Mouse (Mus musculus) MEL (cell line): Measurements from ENCODE around the gene Prlh. TPM values are rescaled to one million over a fixed set of nuclear protein-coding genes. Genes with fewer than 3 reads are reported as not detected.

Source experiments
- DNase-seq: peaks from one replicate; pipeline ENCODE4 v3.0.0; 2011; ENCODE audit warnings: low read depth, low spot score
- H3K27ac ChIP-seq: 2 replicates; pipeline ENCODE4 v1.5.1; 2012; ENCODE audit warnings: low read depth, mild to moderate bottlenecking, control low read depth, low read length, moderate library complexity; ENCODE audit not compliant: control insufficient read depth
- H3K27me3 ChIP-seq, 2 experiments: fragments of 150-350 bp in 1 of 2; sonication (generic) in 1 of 2; 2 replicates each; pipeline ENCODE4 v1.6.1; 2012; ENCODE audit warnings: low read length in 2 of 2, mild to moderate bottlenecking in 2 of 2, improper control_type of control experiment in 1 of 2, moderate library complexity in 1 of 2; ENCODE audit not compliant: insufficient read depth in 2 of 2, control insufficient read depth in 1 of 2
- H3K36me3 ChIP-seq, 2 experiments: 2 replicates each; pipeline ENCODE4 v1.6.1; 2012 to 2014; ENCODE audit warnings: low read length in 2 of 2, improper control_type of control experiment in 1 of 2, inconsistent platforms in 1 of 2, mild to moderate bottlenecking in 1 of 2; ENCODE audit not compliant: insufficient read depth in 2 of 2, control insufficient read depth in 1 of 2
- H3K4me1 ChIP-seq, 2 experiments: fragments of 150-350 bp in 1 of 2; sonication (generic) in 1 of 2; 2 replicates each; pipeline ENCODE4 v1.6.1; 2012; ENCODE audit warnings: low read length in 2 of 2, improper control_type of control experiment in 1 of 2, mild to moderate bottlenecking in 1 of 2; ENCODE audit not compliant: insufficient read depth in 2 of 2, control insufficient read depth in 1 of 2
- H3K4me3 ChIP-seq, 2 experiments: fragments of 150-350 bp in 1 of 2; sonication (generic) in 1 of 2; 2 replicates each; pipeline ENCODE4 v1.5.1; 2012; ENCODE audit warnings: low read depth in 2 of 2, low read length in 2 of 2, mild to moderate bottlenecking in 2 of 2, moderate library complexity in 2 of 2, control low read depth in 1 of 2, improper control_type of control experiment in 1 of 2; ENCODE audit not compliant: control insufficient read depth in 1 of 2, insufficient read depth in 1 of 2
- H3K79me2 ChIP-seq: 2 replicates; pipeline ENCODE4 v1.6.1; 2012; ENCODE audit warnings: mild to moderate bottlenecking, low read length, moderate library complexity; ENCODE audit not compliant: control insufficient read depth, poor library complexity, insufficient read depth
- H3K9ac ChIP-seq: 2 replicates; pipeline ENCODE4 v1.6.1; 2012; ENCODE audit warnings: low read depth, mild to moderate bottlenecking, control low read depth, low read length, moderate library complexity; ENCODE audit not compliant: control insufficient read depth, poor library complexity, severe bottlenecking
- H3K9me3 ChIP-seq: fragments of 150-350 bp; sonication (generic); replicated peaks from 2 replicates; pipeline ENCODE4 v1.6.1; 2012; ENCODE audit warnings: mild to moderate bottlenecking, low read length, improper control_type of control experiment, moderate library complexity; ENCODE audit not compliant: insufficient read depth
- BHLHE40 ChIP-seq: IDR thresholded peaks from 2 replicates; pipeline ENCODE4 v1.6.1; 2012; ENCODE audit warnings: low read depth, mild to moderate bottlenecking, inconsistent platforms, low read length, improper control_type of control experiment, borderline replicate concordance
- CTCF ChIP-seq, 3 experiments: IDR thresholded peaks in 2 of 3; conservative IDR thresholded peaks in 1 of 3; 2 replicates each; pipeline ENCODE4 v1.5.1; 2011 to 2012; ENCODE audit warnings: low read length in 3 of 3, low read depth in 2 of 3, mild to moderate bottlenecking in 2 of 3, improper control_type of control experiment in 1 of 3, inconsistent platforms in 1 of 3, mixed read lengths in 1 of 3, moderate library complexity in 1 of 3; ENCODE audit not compliant: control insufficient read depth in 1 of 3, insufficient read depth in 1 of 3, poor library complexity in 1 of 3, severe bottlenecking in 1 of 3
- EP300 ChIP-seq, 2 experiments: IDR thresholded peaks; 2 replicates each; pipeline ENCODE4 v1.6.1; 2011; ENCODE audit warnings: improper control_type of control experiment in 2 of 2, low read length in 2 of 2, low read depth in 1 of 2, mild to moderate bottlenecking in 1 of 2
- HCFC1 ChIP-seq: IDR thresholded peaks from 2 replicates; pipeline ENCODE4 v1.6.1; 2012; ENCODE audit warnings: low read depth, mild to moderate bottlenecking, inconsistent platforms, low read length, improper control_type of control experiment, moderate library complexity
- JUND ChIP-seq: IDR thresholded peaks from 2 replicates; pipeline ENCODE4 v1.6.1; 2011; ENCODE audit warnings: low read depth, mild to moderate bottlenecking, improper control_type of control experiment, low read length
- MAZ ChIP-seq: IDR thresholded peaks from 2 replicates; pipeline ENCODE4 v1.6.1; 2012; ENCODE audit warnings: low read depth, mild to moderate bottlenecking, inconsistent platforms, low read length, improper control_type of control experiment
- MXI1 ChIP-seq: IDR thresholded peaks from 2 replicates; pipeline ENCODE4 v1.6.1; 2011; ENCODE audit warnings: mild to moderate bottlenecking, low read depth, low read length, improper control_type of control experiment
- POLR2AphosphoS2 ChIP-seq: IDR thresholded peaks from 2 replicates; pipeline ENCODE4 v1.6.1; 2011; ENCODE audit warnings: low read length, improper control_type of control experiment
- RAD21 ChIP-seq: IDR thresholded peaks from 2 replicates; pipeline ENCODE4 v1.6.1; 2011; ENCODE audit warnings: mild to moderate bottlenecking, low read depth, low read length, improper control_type of control experiment
- SMC3 ChIP-seq: IDR thresholded peaks from 2 replicates; pipeline ENCODE4 v1.6.1; 2011; ENCODE audit warnings: low read depth, low read length, improper control_type of control experiment
- TAL1 ChIP-seq: IDR thresholded peaks from 2 replicates; pipeline ENCODE4 v1.6.1; 2012; ENCODE audit warnings: mild to moderate bottlenecking, inconsistent platforms, low read length, moderate library complexity, mixed read lengths
- ZC3H11A ChIP-seq: IDR thresholded peaks from 2 replicates; pipeline ENCODE4 v1.6.1; 2012; ENCODE audit warnings: low read depth, mild to moderate bottlenecking, inconsistent platforms, low read length, improper control_type of control experiment
- polyA plus RNA-seq, 2 experiments: library from polyadenylated mRNA; stranded (reverse) in 1 of 2; unstranded in 1 of 2; fragments of >175 nt in 1 of 2; fragments of >200 nt in 1 of 2; gene quantifications; 2 replicates each; pipeline versions ENCODE4 v1.2.1 to v1.2.4; 2012; ENCODE audit warnings: low replicate concordance in 2 of 2, low read depth in 1 of 2; ENCODE audit not compliant: insufficient read length in 2 of 2, insufficient read depth in 1 of 2, missing spikeins in 1 of 2
- total RNA-seq: library from RNA; depleted of rRNA; stranded (reverse); fragments of 300-350 nt; gene quantifications from 2 replicates; pipeline ENCODE4 v1.2.3, GENCODE M21; 2012

The Prlh gene
- total and polyA plus RNA-seq, 3 experiments, result not detected

DNA sequence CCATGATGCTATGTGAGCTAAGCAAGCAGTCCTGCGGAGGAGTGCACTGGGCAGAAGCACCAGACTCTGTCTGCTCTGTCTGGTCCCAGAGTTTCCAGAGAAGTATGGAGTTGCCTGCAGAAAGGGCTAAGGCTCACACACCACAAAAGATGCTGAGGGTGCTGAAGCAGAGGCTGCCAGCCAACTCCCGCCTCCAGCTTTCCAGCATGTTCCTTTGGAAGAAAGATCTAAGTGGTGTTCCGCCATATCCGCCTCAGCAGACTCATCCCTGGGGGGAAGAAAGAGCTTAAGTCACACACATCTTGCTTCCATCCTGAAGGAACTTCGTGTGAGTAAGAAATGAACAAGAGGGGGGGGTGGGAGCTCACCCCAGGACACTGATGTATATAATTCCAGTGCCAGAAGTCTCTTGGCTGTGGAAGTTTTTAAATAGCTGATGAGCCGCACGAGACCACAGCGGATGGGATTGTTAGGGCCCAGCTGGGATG lies 48.9 kb upstream of the Prlh start:
- Histone ChIP-seq H3K27me3 (no peaks in the 10 kb centered on the region), H3K9ac (no peak overlapping the region), H3K4me3 (no peak overlapping the region), H3K36me3 (no peaks in the 10 kb centered on the region), H3K79me2 (no peaks in the 10 kb centered on the region), H3K27ac (no peak overlapping the region), H3K4me1 (no peaks in the 10 kb centered on the region), H3K9me3 (no peaks in the 10 kb centered on the region)
- no peak for DNase-seq
- TF ChIP-seq MAZ (no peak), EP300 (IDR thresholded peaks at IDR 0.05; ENCODE audit: low read depth in 1 of 2, low read length in 2 of 2) (no peak)

DNA sequence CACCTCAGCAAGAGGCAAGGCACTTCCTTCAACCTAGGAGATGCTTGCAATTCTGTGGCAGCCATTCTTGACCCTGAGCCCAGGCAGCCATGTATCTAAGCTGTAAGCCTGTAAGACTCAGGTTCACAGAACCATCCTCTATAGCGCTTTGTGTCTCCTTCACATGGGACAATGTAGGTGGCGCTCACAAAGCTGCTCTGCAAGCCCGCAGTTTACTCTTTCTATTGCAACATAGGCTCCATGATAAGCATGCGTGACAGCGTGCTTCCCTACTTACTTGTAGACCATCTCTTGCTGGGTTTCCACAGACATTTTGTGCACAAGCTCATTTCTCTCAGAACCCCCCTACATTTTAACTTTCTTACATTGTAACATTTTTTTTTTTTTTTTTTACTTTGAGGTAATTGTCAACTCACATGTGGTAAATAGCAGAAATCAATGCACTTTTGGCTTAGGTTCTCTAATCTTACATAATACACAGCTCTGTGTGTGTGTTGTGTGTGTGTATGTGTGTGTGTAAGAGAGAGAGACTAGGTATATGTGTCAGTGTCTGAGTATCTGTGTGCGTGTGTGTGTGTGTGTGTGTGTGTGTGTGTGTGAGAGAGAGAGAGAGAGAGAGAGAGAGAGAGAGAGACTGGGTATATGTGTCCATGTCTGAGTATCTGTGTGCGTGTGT lies 48.0 kb upstream of the Prlh start:
- Histone ChIP-seq H3K27ac (no peak overlapping the region), H3K4me3 (no peak overlapping the region), H3K79me2 (no peaks in the 10 kb centered on the region), H3K9ac (no peak overlapping the region), H3K36me3 (no peaks in the 10 kb centered on the region), H3K9me3 (no peaks in the 10 kb centered on the region), H3K4me1 (no peaks in the 10 kb centered on the region), H3K27me3 (no peaks in the 10 kb centered on the region)
- DNase-seq, result no peak
- TF ChIP-seq BHLHE40, result no peak
- no peak for TF ChIP-seq TAL1
- TF ChIP-seq MXI1, result no peak
- TF ChIP-seq JUND, result no peak

DNA sequence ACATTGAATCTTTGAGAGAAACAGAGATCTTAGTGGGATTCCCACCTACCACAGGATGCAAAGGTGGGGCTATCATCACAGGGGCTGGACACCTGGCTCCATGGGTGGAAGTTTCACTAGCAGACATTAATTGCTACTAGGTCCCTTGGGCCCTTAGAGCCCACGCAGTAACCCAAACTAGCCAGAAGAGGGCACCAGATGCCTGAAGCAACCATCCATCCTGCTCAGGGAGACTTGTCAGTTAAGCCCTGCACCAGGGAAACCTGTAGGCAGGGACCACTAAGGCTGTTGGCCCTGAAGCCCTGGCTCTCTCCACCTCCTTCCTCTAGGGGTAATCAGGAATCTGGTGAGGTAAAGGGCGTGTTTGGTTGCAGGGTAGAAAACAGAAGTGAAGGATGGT lies 46.6 kb upstream of the Prlh start:
- H3K9ac ChIP-seq, result no peak overlapping the region
- no peak overlapping the region for H3K27ac ChIP-seq
- H3K36me3 ChIP-seq, result no peaks in the 10 kb centered on the region
- H3K27me3 ChIP-seq, result no peaks in the 10 kb centered on the region
- no peaks in the 10 kb centered on the region for H3K9me3 ChIP-seq
- no peak overlapping the region for H3K4me3 ChIP-seq
- H3K79me2 ChIP-seq, result no peaks in the 10 kb centered on the region
- H3K4me1 ChIP-seq, result no peaks in the 10 kb centered on the region
- TF ChIP-seq HCFC1 (no peak), ZC3H11A (peak; percentile 21; the same call in 1 of the 2 replicates), TAL1 (no peak), SMC3 (peak; percentile 47), CTCF (IDR thresholded peaks at IDR 0.05 in 2 of 3, conservative IDR thresholded peaks at IDR 0.05 in 1 of 3; ENCODE audit: control insufficient read depth in 1 of 3, insufficient read depth in 1 of 3, low read depth in 2 of 3, low read length in 3 of 3, poor library complexity in 1 of 3, severe bottlenecking in 1 of 3) (peak; percentile 61 to 70 (median 70)), RAD21 (peak; percentile 51), POLR2AphosphoS2 (no peak)
- DNase-seq, result peak; percentile 32
